Mouse (Mus musculus) erythroblast, embryonic 14.5 days (primary cell): ENCODE measurements around the gene Car6.

Experiments
- GATA1 ChIP-seq: IDR thresholded peaks from 2 replicates; pipeline ENCODE4 v1.6.1; 2012; ENCODE audit warnings: low read length, inconsistent platforms, mixed read lengths
- TAL1 ChIP-seq: IDR thresholded peaks from 3 replicates; pipeline ENCODE4 v1.6.1; 2012; ENCODE audit warnings: low read length, inconsistent platforms, mixed read lengths

DNA sequence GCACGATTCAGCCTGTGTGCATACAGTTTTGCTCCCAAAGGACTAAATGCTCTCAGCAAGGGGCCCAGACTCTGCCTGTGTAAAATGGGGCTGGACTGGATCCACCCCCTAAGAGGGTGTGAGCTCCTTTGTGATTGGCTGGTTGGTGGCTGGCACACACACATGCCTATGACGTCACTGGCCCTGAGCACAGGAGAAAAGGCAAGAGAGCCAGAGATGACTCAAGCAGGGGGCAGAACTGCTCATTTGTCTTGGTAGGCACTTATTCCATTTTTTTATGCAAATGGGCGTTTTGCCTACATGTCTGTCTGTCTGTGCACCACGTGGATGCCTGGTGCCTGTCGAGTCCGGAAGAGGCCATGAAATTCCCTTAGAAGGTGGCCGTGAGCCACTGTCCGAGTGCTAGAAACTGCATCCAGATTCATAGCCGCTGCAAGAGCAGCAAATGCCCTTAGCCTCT is 63.0 kb downstream of the Car6 start:
- TF ChIP-seq GATA1: no peak
- TF ChIP-seq TAL1: no peak
